Mouse (Mus musculus) left cerebral cortex, postnatal 10 days (tissue): ENCODE data around the gene Nebl. TPM values are rescaled to one million over a fixed set of nuclear protein-coding genes. Genes with fewer than 3 reads are reported as not detected.

Experiments
- DNase-seq, 2 experiments: peaks; one replicate each; pipeline ENCODE4 v3.0.0; 2021 to 2022; ENCODE audit warnings: low spot score in 2 of 2, mixed read lengths in 1 of 2; ENCODE audit errors: extremely low spot score in 1 of 2
- intact Hi-C: fragments of 180-260 bp; cut with DNase I; formaldehyde crosslinking; loops from one replicate; pipeline ENCODE4 v1.15.1; 2025
- total RNA-seq, 2 experiments: library from RNA; stranded (reverse); gene quantifications; 2 replicates each; pipeline ENCODE4 v1.2.3; 2021

Gene Nebl
- total RNA-seq, 2 experiments from 2014 or later: 55.1 to 59.2 TPM

- intact Hi-C loops: no loop called here
- DNase-seq: no peak
Observed at GRCm38 (mm10) chr2:17546354-17546948, 184.8 kb downstream of the Nebl start.

DNA sequence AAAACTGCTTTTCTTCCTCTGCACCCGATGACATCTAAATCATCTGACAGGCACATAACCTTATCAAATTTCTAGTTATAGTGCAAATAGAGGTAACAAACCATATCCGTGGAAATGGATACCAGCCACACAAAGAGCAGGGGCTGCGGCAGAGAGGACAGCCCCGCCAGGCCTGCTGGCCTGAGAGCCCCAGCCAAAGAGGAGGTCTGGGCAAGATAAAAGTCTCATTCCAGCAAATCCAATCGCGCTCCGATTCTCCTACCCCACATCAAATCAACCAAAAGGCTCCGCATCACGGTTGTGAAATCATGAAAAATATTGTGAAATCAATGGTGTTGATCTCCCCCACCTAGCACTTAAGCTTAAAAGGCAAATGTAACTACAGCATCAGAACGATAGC lies 191.5 kb downstream of the Nebl start:
- intact Hi-C loops: no loop called here
- DNase-seq: no peak

- intact Hi-C loops: no loop called here
- peak in 1 of 2 experiments; percentile 55 for DNase-seq
Observed at GRCm38 (mm10) chr2:17538493-17538892, 192.8 kb downstream of the Nebl start.

GRCm38 (mm10) chr2:17531355-17532105 lies 199.7 kb downstream of the Nebl start:
- DNase-seq: no peak
- intact Hi-C loops: no loop called here

DNA sequence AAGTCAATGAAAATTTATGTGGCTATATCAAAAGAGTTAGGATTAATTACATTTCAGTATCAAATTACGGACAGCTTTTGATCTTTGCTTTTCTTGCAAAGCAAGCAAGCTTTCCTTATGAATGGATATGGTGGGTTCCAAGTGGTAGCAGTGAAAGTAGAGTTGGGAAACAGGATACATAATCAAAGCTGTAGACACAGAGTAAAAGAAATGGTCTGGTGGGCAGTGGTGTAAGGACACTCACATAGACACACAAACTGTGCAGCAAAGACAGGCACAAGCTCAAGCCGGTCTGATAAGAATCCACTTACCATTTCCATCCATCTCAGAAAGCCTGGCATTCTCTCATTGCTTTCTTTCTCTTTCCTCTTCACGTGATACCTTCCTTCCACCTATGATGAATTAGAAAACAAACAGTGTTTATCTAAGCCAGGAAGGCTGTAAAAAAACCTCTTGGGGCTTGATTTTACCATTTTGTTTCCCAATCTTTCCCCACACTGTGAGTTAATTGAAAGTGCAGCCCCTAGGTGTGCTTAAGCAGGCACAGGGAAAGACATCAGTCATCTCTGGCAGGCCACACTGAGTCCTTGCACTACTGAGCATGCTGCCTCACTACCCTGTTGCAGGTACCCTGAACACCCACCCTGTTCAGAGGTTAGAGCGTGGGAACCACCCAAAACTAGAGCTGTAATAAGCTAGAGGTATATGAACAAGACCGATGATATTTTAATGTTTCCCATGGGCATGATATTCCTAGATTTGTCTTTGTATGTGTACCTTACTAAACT lies 205.3 kb downstream of the Nebl start:
- intact Hi-C loops: no loop called here
- DNase-seq: no peak

DNA sequence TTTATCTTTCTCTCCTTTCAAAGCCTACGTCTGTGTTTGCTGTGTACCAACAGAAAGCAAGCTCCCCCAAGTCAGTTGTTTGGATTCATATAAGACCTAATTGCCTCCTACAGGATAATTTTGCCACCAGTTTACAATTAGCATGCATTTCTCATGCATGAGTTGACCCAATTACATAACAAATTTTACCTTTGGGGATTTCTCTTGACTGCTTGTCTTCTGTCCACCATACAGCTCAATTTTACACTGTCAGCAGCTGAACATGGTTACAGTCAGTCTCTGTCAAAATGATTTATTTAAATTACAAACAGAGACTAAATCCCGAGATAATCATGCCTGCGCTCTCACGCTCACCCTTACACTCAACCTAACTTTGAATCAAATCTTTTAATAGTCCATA lies 206.1 kb downstream of the Nebl start:
- DNase-seq: no peak
- intact Hi-C loops: no loop called here

DNA sequence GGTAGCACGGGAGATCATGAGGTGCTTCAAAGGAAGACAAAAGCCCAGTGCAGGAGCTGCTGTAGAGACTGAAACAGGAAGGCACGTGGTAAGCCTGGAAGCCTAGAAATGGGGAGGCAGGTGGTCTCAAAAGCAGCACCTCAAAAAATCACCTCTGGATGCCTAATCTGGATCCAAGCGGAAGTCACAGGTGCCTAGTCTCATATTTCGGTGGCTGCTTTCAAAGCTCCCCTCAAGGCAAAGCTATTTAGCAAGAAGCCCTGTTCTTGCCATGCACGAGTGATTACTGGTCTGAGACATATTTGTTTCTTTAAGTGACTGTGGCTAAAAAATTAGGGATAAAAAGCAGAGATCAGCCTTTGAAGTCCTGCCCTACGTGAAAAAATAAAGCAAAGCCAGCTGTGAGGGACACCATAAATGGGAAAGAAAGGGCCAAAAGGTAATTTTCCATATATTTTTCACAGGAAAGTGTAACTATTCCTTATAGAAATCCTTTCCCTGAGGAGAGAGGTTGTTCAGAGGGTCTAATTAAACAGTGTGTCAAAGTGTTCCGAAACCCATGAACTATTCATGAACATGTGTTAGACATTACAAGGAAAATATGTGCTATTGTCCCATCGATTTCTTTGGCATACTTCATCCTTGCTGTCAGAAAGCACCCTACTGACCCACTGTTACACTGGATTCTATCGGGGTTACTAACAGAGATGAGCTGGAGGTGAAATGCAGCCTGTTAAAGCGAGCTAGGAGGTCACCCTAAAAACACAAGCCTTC lies 206.9 kb downstream of the Nebl start:
- no peak for DNase-seq
- intact Hi-C loops: no loop called here

- intact Hi-C loops: no loop called here
Observed at GRCm38 (mm10) chr2:17523791-17524190, 207.5 kb downstream of the Nebl start.

DNA sequence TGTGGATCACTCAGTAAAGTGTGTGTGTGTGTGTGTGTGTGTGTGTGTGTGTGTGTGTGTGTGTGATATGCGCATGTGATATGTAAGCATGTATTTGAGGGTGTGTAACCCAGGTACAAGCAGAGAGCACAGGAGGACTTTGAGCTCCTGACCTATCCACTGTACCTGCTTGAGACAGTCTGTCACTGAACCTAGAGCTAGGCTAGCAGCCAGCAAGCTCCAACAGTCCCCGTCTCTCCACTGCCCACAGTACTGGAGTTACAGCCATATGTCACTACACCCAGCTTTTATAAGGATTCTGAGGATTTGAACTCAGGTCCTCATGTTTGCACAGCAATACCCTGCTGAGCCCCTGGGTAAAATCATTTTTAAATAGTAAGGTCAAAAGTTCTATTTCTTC lies 215.6 kb downstream of the Nebl start:
- no peak for DNase-seq
- intact Hi-C loops: no loop called here

More at GRCm38 (mm10) chr2:17523791-17524190, 207.5 kb downstream of the Nebl start:
- no peak for DNase-seq

DNA sequence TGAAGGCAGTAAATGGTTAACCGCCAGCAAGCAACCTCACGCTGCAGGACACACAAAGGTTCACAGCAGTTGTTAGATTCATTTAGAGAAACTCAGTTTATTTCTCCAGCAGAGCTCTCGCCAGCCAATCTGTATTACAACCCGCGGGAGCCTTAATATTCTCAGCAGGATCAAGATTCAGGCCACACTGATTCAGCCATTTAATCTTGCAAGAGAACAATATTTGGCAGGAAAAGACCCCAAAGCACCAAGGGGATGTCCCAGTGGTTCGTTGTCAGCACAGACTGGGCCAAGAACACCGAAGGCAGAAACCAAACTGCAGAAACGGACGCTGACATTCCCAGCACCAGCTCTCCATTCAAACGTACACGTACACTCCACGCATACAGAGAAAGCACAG lies 216.5 kb downstream of the Nebl start:
- DNase-seq: no peak
- intact Hi-C loops: no loop called here

- intact Hi-C loops: no loop called here
- DNase-seq: no peak
Observed at GRCm38 (mm10) chr2:17509942-17510341, 221.3 kb downstream of the Nebl start.

DNA sequence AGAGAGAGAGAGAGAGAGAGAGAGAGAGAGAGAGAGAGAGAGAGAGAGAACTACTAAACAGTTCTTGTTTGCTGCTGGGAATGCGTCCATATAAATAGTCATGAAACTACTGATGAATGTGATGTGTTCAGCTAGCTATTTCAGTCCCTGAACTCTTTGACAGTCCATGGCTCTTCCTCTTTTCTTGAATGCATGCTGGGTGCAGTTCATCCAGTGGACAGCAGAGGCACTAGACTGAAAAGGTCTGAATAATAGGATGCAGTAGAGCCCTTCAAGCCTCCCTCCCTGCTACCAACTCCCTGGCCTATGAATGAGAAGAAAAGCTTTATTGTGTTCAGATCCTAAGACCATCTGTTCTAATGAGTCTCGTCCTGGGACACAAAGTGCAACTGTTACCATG lies 223.9 kb downstream of the Nebl start:
- intact Hi-C loops: no loop called here
- DNase-seq: no peak

DNA sequence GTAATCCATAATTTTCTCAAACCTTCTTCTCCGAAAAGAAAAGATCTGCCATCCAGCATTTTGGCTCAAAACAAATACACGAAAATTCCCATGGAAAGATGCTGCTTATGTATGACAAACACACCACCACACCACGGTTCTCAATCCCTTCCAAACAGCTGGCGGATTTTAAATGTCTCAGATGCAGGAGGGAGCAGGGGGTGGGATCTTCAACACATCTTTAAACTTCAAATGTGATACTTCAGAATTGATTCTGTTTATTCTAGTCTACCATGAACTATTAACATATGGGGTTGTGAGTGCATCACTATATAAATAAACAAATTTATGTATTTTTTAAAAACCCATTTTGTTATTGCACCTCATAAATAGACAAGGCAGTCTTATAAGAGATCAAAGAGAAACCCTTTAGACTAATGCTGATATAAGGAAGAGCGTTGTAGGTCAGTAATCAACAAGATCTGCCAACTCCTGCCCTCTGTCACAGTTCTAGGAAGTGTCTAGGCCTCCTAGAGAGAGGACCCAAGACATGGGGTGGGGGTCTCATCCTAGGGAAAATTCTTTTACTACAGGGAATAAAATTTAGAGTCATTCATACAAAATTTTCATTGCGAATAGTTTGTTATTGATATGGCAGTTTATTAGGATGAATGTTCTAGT lies 227.0 kb downstream of the Nebl start:
- no peak for DNase-seq
- intact Hi-C loops: no loop called here

GRCm38 (mm10) chr2:17501075-17501474 lies 230.2 kb downstream of the Nebl start:
- intact Hi-C loops: no loop called here
- DNase-seq: no peak

DNA sequence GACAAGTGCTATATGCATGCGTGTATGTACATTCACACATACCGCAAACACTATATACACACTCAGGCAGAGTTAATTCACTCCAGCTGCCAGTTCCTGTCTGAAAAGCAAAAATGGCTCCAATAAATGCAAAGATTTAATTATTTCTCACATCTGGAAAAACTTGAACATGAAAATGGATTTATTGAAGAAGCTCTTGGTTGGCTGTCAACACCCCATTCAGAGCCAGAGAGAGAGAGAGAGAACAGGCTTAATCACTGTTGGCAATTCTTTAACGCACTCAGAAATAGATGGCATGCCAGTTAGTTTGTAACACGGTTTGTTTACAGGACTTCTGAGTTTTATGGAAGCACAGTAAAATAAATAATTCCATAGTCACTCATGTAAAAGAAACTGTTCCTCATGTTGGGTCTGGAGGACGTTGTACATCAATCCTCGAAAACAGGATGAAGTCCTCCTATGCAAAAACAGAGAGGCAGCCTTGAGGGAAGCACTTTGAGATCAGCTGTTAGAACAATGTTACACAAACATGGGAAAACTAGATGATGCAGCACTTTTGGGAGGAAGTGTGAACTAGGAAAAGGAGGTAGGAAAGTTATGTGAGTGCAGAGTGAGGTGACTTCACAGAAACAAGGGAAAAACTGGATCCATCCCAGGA lies 265.6 kb downstream of the Nebl start:
- intact Hi-C loops: no loop called here
- DNase-seq: no peak

DNA sequence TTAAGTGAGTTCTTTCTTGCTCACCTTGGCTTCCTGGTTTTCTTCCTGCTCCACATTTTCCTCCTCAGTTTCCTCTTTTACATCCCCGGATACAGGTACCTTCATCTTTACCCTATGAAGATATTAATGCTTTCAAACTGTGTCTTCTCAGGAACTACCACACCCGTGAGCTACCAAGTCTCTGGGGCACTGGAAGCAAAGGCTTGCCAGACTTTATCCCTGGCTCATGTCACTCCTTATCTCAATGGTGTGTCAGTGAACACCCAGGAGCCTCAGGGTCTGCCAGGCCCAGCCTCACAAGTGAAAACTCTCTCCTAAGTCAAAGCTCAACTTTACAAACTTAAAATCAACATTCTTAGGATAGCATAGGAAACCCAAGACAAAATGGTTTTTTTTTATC lies 270.8 kb downstream of the Nebl start:
- intact Hi-C loops: no loop called here
- no peak for DNase-seq

- DNase-seq: peak in 1 of 2 experiments; percentile 11
- intact Hi-C loops: no loop called here
Observed at GRCm38 (mm10) chr2:17453676-17454075, 277.6 kb downstream of the Nebl start.

DNA sequence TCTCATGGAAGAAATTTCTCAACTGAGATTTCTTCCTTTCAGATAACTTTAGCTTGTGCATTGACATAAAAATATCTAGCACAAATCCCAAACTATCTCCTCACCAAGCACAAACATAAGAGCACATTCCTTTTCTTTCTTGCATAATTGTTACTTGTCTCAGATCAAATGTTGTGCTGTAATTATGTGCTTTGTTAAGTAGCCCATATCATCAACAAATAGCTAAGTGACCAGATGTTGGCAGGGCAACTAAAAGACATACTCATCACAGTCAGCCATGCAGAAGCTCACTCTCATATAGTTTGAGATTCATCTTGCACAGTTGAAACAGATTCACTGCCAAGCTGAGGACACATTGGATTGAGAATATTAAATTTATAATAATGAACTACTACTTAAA lies 282.9 kb downstream of the Nebl start:
- intact Hi-C loops: no loop called here

More for the DNA sequence above, 282.9 kb downstream of the Nebl start:
- no peak for DNase-seq
